Mouse (Mus musculus) brown adipose tissue, adult 24 weeks (tissue): ENCODE measurements around the gene Ate1. TPM values are rescaled to one million over a fixed set of nuclear protein-coding genes. Genes with fewer than 3 reads are reported as not detected.
"Not testable (repeated sequence)": the region's sequence is repeated elsewhere in the genome, so short reads cannot be mapped to it uniquely, and the experiment has no call there.

Source experiments
- H3K27ac ChIP-seq: fragments of 200-500 bp; replicated peaks from 2 replicates; pipeline ENCODE4 v1.5.1; 2012; ENCODE audit warnings: low read depth, mild to moderate bottlenecking, low read length
- H3K4me1 ChIP-seq: fragments of 200-500 bp; 2 replicates; pipeline ENCODE4 v1.6.1; 2012; ENCODE audit warnings: low read length, mixed read lengths; ENCODE audit not compliant: control insufficient read depth, insufficient read depth, insufficient read length
- H3K4me3 ChIP-seq: fragments of 200-500 bp; 2 replicates; pipeline ENCODE4 v1.5.1; 2012; ENCODE audit warnings: low read depth, mild to moderate bottlenecking, low read length, moderate library complexity; ENCODE audit not compliant: insufficient read depth
- polyA plus RNA-seq: library from polyadenylated mRNA; stranded (reverse); fragments of >200 nt; gene quantifications from 2 replicates; pipeline ENCODE4 v1.2.4, GENCODE M21; 2012; ENCODE audit not compliant: missing spikeins, insufficient read depth, insufficient read length

Ate1 gene
- polyA plus RNA-seq, 1 experiment, result 16.0 TPM

GRCm38 (mm10) chr7:130492026-130492425, 28.1 kb downstream of the Ate1 start:
- no peak overlapping the region for H3K4me3 ChIP-seq
- no peak overlapping the region for H3K27ac ChIP-seq
- no peaks in the 10 kb centered on the region for H3K4me1 ChIP-seq

GRCm38 (mm10) chr7:130479003-130479402, 41.2 kb downstream of the Ate1 start:
- H3K27ac ChIP-seq, H3K4me3 ChIP-seq, H3K4me1 ChIP-seq: not testable (repeated sequence)

GRCm38 (mm10) chr7:130475970-130476369, 44.2 kb downstream of the Ate1 start:
- H3K4me3 ChIP-seq, result no peak overlapping the region

GRCm38 (mm10) chr7:130473881-130474280, 46.3 kb downstream of the Ate1 start:
- Histone ChIP-seq H3K4me1 (no peaks in the 10 kb centered on the region), H3K27ac (no peak overlapping the region), H3K4me3 (no peak overlapping the region)

More at GRCm38 (mm10) chr7:130475970-130476369, 44.2 kb downstream of the Ate1 start:
- Histone ChIP-seq H3K4me1 (no peaks in the 10 kb centered on the region), H3K27ac (no peak overlapping the region)

GRCm38 (mm10) chr7:130472683-130473082, 47.5 kb downstream of the Ate1 start:
- Histone ChIP-seq H3K4me3 (no peak overlapping the region), H3K27ac (no peak overlapping the region), H3K4me1 (no peaks in the 10 kb centered on the region)

- Histone ChIP-seq H3K4me1 (no peaks in the 10 kb centered on the region), H3K4me3 (no peak overlapping the region), H3K27ac (no peak overlapping the region)
These were observed 49.1 kb downstream of the Ate1 start for GRCm38 (mm10) chr7:130471045-130471444.

- Histone ChIP-seq H3K4me3 (no peak overlapping the region), H3K4me1 (no peaks in the 10 kb centered on the region; the same call in 1 of the 2 replicates), H3K27ac (no peak overlapping the region)
These were observed 64.5 kb downstream of the Ate1 start for GRCm38 (mm10) chr7:130455587-130456246.

GRCm38 (mm10) chr7:130454226-130454625, 65.9 kb downstream of the Ate1 start:
- Histone ChIP-seq H3K4me1 (no peaks in the 10 kb centered on the region; the same call in 1 of the 2 replicates), H3K27ac (no peak overlapping the region), H3K4me3 (no peak overlapping the region)

- H3K27ac ChIP-seq, result no peak overlapping the region
These were observed 84.4 kb downstream of the Ate1 start for GRCm38 (mm10) chr7:130435776-130436175.

GRCm38 (mm10) chr7:130432141-130432540, 88.0 kb downstream of the Ate1 start:
- no peak overlapping the region for H3K4me3 ChIP-seq
- H3K4me1 ChIP-seq, result peaks cover 2% of the 10 kb centered on the region; the same call in 1 of the 2 replicates
- no peak overlapping the region for H3K27ac ChIP-seq

More at GRCm38 (mm10) chr7:130435776-130436175, 84.4 kb downstream of the Ate1 start:
- no peak overlapping the region for H3K4me3 ChIP-seq
- no peaks in the 10 kb centered on the region; the same call in 1 of the 2 replicates for H3K4me1 ChIP-seq

- no peak overlapping the region for H3K4me3 ChIP-seq
- H3K27ac ChIP-seq, result no peak overlapping the region
- H3K4me1 ChIP-seq, result peaks cover 5% of the 10 kb centered on the region
These were observed 93.6 kb downstream of the Ate1 start for GRCm38 (mm10) chr7:130426586-130426985.

GRCm38 (mm10) chr7:130425991-130426390, 94.2 kb downstream of the Ate1 start:
- H3K4me1 ChIP-seq, result peaks cover 5% of the 10 kb centered on the region
- H3K4me3 ChIP-seq, result no peak overlapping the region
- H3K27ac ChIP-seq, result no peak overlapping the region

GRCm38 (mm10) chr7:130419961-130420360, 100.2 kb downstream of the Ate1 start:
- no peaks in the 10 kb centered on the region for H3K4me1 ChIP-seq
- H3K4me3 ChIP-seq, result no peak overlapping the region
- no peak overlapping the region for H3K27ac ChIP-seq

GRCm38 (mm10) chr7:130407622-130408021, 112.5 kb downstream of the Ate1 start:
- Histone ChIP-seq H3K27ac (no peak overlapping the region), H3K4me3 (no peak overlapping the region), H3K4me1 (no peaks in the 10 kb centered on the region)

- Histone ChIP-seq H3K4me3 (no peak overlapping the region), H3K4me1 (no peaks in the 10 kb centered on the region), H3K27ac (no peak overlapping the region)
These were observed 116.8 kb downstream of the Ate1 start for GRCm38 (mm10) chr7:130403346-130403745.

GRCm38 (mm10) chr7:130394697-130395096, 125.5 kb downstream of the Ate1 start:
- no peak overlapping the region for H3K27ac ChIP-seq
- no peak overlapping the region for H3K4me3 ChIP-seq
- H3K4me1 ChIP-seq, result no peaks in the 10 kb centered on the region
